Mouse (Mus musculus) heart, postnatal 25 days (tissue): Measurements from ENCODE around the gene Hoxd11. TPM values are rescaled to one million over a fixed set of nuclear protein-coding genes. Genes with fewer than 3 reads are reported as not detected.

Source experiments
- DNase-seq: peaks from one replicate; pipeline ENCODE4 v3.0.0; 2022; ENCODE audit warnings: low spot score
- intact Hi-C: fragments of 180-260 bp; cut with DNase I; formaldehyde crosslinking; loops from one replicate; pipeline ENCODE4 v1.15.1; 2025
- total RNA-seq, 2 experiments: library from RNA; stranded (reverse); gene quantifications; 2 replicates each; pipeline ENCODE4 v1.2.3; 2021

The Hoxd11 gene
- total RNA-seq, 2 experiments from 2014 or later = not detected

DNA sequence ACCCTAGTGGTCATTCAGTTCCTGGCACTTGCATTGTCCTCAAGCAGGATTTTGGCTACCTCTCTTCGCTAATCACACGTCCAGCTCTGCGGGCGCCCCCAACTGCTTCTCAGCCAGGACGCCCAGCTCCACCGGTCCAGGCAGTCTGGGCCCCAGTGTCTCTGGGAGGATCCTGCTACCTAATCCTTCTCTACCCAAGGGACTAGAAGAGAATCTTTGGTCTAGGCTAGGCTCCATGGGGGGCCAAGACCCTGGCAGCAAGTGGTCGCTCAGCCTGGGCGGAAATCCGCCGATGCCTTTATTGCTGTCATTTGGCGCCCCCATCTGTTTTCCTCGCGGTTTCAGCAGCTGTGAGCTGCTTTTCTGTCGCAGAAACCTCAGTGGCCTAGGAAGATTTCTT is 17.7 kb upstream of the Hoxd11 start:
- no peak for DNase-seq
- intact Hi-C loops = loop anchor here (2.0 to 10.0 kb wide), 4 partner anchors 361 to 1387 kb away; partner anchors contain the start of genes Chn1 and Sp9

DNA sequence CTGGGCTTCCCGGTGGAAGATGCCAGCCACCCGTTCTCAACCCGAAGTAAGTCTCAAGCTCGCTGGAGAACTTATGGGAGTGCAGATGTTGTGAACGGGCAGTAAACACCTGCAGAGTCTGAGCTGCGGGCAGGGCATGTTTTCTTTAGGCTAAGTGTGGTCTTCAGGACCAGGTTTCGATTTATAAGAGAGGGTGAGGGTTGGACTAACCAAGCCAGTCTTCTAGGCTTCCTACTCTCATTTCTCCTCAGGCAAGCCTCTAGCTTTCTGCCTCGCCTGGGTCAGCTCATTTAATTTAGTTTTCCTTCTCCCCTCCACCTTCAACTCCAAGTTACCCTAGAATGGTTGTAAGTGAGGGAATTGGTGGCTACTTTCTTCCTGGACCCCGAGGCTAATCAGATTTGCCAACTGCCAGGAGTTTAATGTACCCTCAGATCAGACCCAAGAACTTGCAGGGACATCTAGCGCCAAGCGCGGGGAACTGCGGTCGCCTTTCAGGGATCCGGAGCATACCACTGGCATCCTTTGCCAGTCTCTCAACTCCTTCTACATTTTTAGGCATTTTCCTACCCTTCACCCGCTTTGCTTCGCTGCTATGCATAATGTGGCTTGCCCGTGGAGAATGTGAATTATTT is 15.9 kb upstream of the Hoxd11 start:
- intact Hi-C loops = loop anchor here (2.0 to 10.0 kb wide), 4 partner anchors 363 to 1389 kb away; partner anchors contain the start of genes Chn1 and Sp9
- DNase-seq = no peak

DNA sequence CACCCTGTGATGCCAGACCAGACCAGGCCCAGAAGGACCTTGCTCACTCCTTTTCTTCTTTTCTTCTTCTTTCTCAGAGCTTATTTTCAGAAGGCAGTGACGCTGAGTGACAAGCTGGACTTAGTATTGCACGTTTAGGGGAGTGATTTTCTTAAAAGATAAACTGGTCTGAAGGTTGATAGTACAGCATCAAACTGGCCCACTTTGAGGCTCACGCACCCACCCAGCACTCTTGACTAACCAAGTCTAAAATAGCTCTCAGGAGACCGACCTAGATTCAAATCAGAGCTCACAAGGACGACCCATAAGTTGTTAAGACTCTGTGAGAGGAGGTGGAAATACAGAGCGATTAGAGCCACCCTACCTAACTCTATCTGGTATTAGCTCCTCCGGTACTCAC is 12.9 kb upstream of the Hoxd11 start:
- DNase-seq = no peak
- intact Hi-C loops = loop anchor here (1.0 to 10.0 kb wide), 3 partner anchors 598 to 1392 kb away; partner anchors contain the start of genes Chn1 and Sp9

DNA sequence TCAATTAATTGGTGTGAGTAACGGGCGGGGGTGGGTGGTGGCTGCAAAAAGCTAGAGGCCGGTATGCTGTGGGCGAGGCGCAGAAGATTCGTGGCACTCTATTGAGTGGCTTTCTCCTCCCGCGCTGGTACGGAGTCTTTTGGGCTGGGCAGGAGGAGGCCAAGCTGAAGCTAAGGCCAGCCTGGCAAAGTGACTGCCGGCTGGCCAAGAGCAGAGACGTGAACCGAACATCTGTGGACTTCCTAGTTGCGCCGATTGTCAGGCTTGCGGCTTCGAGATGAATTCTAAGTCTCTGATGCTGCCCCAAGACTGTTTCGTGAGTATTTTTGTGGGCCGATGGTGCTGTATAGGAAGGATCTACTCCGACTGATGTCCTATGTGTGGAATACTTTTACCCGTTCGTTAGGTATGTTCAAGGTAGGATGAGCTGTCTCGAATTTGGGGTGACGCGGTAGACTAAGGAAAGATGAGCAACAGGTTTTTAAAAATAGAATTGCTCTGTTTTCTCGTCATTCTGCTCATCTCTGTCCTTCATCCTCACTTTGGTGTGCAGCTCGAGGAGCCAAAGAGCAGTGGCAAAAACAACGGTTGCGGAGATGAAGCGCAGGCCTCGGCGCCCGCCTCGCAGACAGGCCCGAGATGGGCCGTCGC is 12.0 kb upstream of the Hoxd11 start:
- DNase-seq = no peak
- intact Hi-C loops = loop anchor here (10.0 kb wide), 2 partner anchors 893 to 1393 kb away; partner anchors contain the start of genes Chn1 and Sp9

DNA sequence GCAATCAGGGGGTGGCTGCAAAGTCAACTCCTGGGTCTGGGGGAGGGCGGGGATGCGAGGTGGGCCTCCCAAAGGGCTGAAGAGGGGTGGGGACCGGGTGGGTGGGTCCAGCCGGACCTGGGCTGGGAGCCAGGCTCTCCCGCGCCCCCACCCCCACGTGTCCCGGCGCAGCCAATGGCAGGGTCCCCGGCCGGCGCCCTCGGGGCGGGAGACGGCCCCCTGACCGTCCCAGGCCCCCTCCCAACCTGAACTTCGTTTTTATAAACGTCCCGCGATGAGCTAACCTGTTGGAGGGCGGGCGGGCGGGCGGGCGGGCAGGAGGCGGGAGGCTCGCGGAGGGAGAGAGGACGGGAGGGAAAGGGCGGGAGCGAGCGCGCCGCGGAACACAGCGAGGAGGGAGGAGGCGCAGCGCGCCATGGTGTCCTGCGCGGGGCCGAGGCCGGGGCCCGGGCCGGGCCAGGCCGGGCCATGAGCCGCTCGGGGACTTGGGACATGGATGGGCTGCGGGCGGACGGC is 11.5 kb upstream of the Hoxd11 start, which contains the start of gene Hoxd13:
Gene Hoxd13 (plus strand): TSS at position 469 of the 516 bp plus-strand sequence.
- intact Hi-C loops = loop anchor here (10.0 kb wide), 2 partner anchors 893 to 1393 kb away; partner anchors contain the start of genes Chn1 and Sp9

GRCm38 (mm10) chr2:74668370-74669229 is 10.8 kb upstream of the Hoxd11 start:
- DNase-seq = no peak
- intact Hi-C loops = loop anchor here (10.0 kb wide), 2 partner anchors 894 to 1394 kb away; partner anchors contain the start of genes Chn1 and Sp9

More for the DNA sequence above, 11.5 kb upstream of the Hoxd11 start, which contains the start of gene Hoxd13:
- DNase-seq = no peak

DNA sequence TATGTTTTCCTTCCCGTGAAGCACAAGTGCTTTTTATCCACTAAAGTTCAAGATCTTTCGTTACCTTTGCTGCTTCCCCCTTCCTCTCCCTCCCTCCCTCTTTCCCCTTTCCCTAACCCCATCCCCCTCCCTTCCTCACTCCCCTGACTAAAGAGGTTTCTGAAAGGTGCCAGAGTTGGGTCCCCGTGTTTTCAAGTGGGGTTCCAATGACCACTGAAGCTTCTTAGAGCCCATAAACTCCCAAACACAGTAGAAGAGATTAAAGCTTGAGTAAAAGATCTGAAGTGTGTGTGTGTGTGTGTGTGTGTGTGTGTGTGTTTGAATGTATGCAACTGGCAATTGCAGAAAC is 10.2 kb upstream of the Hoxd11 start:
- intact Hi-C loops = loop anchor here (10.0 kb wide), 2 partner anchors 894 to 1394 kb away; partner anchors contain the start of genes Chn1 and Sp9
- no peak for DNase-seq

DNA sequence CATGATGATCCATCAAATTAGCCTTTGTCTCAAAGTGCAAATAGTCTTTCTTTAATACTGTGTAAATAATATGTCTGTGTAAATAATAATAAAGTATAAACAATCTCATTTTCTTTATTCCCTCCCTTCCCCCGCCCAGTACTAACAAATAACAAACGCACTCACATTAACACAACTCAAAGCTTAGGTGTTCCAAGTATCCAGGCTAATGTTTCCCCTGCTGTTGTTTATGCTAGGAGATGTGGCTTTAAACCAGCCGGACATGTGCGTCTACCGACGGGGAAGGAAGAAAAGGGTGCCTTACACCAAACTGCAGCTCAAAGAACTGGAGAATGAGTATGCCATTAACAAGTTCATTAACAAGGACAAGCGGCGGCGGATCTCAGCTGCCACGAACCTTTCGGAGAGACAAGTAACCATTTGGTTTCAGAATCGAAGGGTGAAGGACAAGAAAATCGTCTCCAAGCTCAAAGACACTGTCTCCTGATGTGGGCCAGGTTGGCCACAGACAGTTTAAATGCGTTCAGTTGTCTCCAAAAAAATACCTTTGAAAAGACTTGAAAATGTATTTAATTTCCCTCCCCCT is 9.6 kb upstream of the Hoxd11 start:
- no peak for DNase-seq
- intact Hi-C loops = loop anchor here (5.0 to 10.0 kb wide), 3 partner anchors 895 to 1395 kb away; partner anchors contain the start of genes Chn1, Chrna1 and Sp9

DNA sequence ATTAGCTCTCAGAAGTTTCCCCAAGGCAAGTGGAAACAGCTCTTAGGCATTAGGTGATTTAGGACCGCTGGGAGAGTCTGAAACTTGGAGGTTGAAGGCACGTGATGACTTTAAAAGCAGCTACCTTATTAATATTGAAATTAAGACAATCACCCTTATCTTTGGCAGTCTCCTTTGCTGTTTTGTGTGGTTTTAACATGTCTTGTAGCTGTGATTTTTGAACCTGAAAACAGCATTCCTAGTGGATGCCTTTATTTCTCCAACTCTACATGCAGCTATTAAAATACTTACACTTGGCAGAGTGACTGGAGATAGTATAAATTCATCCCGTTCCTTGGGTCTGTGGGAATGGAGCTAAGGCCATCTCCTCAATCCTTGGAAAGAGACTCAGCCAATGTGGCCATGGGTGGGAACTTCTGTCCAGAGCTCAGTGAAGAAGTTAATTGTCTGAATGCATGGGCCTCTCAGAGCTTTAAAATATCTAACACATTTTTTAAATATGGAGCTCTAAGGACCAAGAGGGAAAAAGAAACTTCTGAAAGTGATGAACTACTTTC is 8.6 kb upstream of the Hoxd11 start:
- intact Hi-C loops = loop anchor here (5.0 kb wide), 1 partner anchor 1088 kb away; the partner anchor contains the start of gene Chrna1

DNA sequence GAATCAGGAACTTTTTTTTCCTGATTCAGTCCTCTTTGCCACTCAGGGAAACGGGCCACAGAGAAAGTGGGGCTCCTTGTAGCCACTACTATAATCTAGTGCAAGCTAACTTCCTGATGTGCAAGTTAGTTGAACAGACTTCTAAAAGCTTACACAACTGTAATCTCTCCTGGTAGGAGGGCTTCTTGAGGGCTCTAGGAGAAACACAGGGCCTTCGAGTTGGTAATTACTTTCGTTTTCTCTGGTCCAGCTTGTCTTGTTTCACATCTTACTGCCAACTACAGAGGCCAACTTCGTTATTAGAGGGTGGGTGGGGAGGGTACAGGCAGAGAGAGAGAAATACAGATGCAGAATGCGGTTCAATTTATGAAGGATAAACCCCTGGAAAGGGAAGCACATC is 7.5 kb upstream of the Hoxd11 start:
- intact Hi-C loops = loop anchor here (2.0 to 5.0 kb wide), 2 partner anchors 705 to 1090 kb away; partner anchors contain the start of gene Chrna1
- DNase-seq = no peak

More for the DNA sequence above, 8.6 kb upstream of the Hoxd11 start:
- no peak for DNase-seq

DNA sequence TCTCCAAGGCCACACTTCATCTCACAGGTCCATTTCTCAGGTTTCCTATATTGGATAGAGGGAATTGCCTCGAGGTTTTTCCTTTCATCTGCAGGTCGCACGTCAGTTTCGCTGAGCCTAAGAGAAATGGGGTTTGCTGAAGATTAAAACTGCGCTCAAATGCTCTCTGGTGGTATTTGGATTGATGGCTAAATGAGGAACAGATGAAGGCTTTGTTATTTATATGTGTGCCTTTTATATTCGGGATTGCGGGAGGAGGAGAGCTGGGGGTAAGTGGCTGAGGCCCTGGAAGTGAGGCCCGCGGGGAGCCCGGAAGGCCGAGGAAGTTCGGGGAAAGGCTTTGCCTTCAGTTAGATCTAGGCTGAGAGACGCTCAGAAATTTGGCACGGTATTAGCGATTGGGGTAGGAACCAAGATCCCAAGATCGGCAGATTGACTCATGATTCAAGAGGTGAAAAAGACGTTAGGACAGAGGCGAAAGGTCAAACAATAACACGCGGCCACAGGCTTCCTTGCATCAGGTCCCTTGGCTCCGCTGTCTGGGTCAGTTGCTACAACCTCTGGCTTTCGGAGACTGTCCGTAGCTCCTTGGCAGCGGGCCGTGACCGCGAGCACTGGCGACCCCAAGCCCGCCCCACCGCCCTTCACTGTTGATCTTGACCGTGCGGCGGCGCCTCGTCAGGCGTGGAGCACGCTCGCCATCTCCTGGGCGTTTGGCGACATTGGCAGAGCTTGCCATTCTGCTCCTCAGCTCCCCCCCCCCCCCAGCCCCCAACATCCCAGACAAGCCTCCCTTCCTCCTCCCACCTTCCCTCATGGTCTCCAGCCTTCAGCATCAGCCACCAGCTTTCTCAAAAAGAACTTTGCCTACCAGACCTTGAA is 6.6 kb upstream of the Hoxd11 start:
- intact Hi-C loops = loop anchor here (2.0 to 5.0 kb wide), 2 partner anchors 706 to 1090 kb away; partner anchors contain the start of gene Chrna1
- DNase-seq = no peak

DNA sequence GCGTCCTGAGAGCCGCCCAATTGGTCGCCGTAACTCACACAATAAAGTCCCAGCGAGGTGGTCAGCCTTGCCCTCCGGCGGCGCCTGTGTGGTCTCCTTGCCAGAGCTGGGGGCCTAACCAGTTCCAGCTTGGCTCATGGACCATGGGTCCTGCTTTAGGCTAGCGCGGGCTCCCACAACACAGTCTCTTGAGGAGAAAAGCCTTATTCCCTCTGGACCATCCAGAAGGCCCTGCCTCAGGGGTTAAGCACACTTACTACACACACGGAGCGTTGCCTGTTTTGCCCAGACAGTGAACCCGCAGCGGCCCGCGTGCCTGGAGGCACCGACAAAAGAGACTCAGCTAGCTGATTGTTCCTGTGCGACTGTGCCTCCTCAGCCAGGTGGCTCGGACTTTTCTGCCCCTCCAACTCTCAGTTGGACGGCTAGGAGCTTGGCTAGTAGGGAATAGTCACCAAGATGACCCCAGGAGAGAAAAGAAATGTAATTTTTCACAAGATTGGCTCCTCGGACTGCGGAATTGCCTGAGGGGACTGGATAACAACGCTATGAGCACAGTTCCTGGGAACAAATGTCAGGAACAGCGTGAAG is 5.4 kb upstream of the Hoxd11 start:
- intact Hi-C loops = loop anchor here (2.0 to 5.0 kb wide), 2 partner anchors 707 to 1092 kb away; partner anchors contain the start of gene Chrna1
- DNase-seq = no peak

DNA sequence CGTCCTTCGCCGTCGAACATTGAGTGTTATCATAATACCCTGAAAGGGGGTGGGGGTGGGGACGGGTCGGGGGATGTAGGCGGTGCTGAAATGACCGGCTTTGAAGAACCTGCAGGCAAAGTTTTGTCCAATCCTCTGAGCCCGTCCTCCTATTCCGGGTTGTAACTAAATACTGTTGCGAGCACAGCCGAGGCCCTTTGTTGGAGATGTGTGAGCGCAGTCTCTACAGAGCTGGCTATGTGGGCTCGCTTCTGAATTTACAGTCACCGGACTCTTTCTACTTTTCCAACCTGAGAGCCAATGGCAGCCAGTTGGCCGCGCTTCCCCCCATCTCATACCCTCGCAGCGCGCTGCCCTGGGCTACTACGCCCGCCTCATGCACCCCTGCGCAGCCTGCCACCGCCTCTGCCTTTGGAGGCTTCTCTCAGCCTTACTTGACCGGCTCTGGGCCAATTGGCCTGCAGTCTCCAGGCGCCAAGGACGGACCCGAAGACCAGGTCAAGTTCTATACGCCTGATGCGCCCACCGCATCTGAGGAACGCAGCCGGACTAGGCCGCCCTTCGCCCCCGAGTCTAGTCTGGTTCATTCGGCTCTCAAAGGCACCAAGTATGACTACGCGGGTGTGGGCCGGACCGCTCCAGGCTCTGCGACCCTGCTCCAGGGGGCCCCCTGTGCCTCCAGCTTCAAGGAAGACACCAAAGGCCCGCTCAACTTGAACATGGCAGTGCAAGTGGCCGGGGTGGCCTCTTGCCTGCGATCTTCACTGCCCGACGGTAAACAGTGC is 4.3 kb upstream of the Hoxd11 start, which contains the start of gene Hoxd12:
Gene Hoxd12 (plus strand): TSS at position 133 of the 785 bp plus-strand sequence.
- DNase-seq = no peak
- intact Hi-C loops = loop anchor here (5.0 kb wide), 1 partner anchor 1093 kb away; the partner anchor contains the start of gene Chrna1

GRCm38 (mm10) chr2:74675666-74676282 is 3.6 kb upstream of the Hoxd11 start:
- intact Hi-C loops = no loop called here
- no peak for DNase-seq

DNA sequence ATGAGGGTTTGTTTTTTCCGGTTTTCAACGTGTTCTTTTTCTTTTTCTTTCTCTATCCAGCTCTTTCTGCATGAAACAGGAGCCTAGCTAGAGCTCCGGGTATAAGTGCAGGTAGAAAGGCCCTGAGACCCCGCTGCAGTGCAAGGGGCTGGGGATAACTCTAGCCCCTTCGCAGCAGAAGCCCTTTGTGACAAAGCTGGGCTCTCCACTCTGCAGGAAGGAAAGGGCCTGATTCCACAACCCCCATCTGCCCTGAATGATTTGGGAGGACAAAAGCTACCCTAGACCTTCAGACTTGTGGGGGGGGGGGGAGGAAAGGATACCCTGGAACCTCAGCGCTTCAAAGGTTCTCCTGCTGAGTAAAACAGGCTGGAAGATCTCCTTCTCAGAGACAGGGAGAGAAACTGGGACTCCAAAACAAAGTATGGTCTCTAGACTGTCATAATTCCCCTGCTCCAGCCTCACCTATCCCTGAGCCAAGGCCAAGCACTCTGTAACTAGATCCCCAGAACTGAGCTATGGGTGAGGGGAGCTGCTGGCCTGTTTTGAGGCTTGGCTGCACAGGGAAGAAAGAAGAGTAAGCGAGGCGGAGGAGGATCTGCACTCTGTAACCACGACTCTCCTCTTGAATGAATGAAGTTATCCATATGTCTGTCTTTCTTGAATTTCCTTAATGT is 2.8 kb upstream of the Hoxd11 start:
- DNase-seq = no peak
- intact Hi-C loops = no loop called here
